Mouse (Mus musculus) cerebellum, postnatal 25 days (tissue): ENCODE measurements around the gene Amph.
A peak's percentile ranks its signal among the peaks of the same experiment; 100 is the strongest.

ENCODE experiments used
- DNase-seq, 2 experiments: peaks; one replicate each; pipeline ENCODE4 v3.0.0; 2021; ENCODE audit warnings: mixed read lengths in 2 of 2

The Amph gene

DNA sequence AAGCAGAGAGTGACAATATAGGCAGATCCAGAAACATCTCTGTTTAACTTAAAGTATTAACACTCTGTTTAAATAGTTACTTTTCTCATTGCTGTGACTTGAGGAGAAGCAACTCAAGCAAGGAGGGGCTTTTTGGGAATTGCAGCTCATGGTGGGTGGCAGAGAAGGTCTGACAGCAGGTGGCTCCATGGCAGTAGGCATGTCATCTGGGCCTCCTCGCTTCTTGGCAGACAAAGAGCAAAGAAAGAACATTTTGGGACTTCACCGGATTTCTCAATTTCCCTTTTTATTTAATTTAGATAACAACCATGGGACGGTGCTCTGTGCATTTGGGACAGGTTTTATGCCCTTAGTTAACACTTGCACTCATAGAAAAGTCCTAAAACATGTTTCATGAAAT, 195.8 kb downstream of the Amph start:
- no peak for DNase-seq

GRCm38 (mm10) chr13:19147468-19147867, 199.5 kb downstream of the Amph start:
- no peak for DNase-seq

GRCm38 (mm10) chr13:19149574-19149973, 201.6 kb downstream of the Amph start:
- no peak for DNase-seq

DNA sequence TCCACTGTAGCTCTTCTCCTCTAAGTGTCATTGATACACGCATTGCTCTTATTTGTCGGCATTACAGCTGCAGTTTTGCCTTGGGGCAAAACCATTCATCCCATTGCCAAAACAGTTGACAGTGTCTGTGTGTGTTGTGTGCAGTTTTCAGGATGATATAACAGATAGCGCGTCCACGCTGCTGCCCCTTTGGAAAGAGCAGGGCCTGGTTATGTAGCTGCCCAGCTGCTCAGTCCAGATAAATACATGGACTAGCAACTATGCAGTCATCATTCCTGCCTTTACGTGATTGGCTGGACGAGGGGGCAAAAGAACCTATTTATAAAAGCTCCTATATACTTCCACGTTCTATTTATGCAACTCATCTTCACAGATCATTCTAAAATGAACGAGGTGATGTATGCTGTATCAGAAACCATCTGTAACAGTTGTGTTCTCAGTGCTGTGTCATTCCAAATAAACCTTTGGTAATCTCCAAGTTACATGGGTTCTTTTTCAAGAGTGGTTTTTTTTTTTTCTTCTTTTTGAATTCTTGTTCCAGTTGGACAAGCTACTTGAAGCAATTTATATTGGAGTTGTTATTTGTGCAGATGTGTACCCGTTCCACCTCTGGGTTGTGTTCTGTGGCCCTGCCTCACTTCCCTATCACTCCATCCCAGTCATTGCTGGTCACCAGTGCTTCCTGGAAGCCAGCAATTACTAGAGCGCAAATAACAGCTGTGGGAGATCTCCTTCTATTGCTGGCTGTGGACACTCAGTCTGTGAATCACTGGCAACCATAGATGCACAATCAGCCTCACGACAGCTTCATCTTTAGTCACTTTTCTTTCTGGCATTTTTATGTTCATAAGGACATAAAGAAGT, 202.7 kb downstream of the Amph start:
- no peak for DNase-seq

GRCm38 (mm10) chr13:19152126-19152525, 204.1 kb downstream of the Amph start:
- no peak for DNase-seq

- DNase-seq, result peak; percentile 62 to 78
These were observed 210.5 kb downstream of the Amph start for GRCm38 (mm10) chr13:19158484-19158883.

DNA sequence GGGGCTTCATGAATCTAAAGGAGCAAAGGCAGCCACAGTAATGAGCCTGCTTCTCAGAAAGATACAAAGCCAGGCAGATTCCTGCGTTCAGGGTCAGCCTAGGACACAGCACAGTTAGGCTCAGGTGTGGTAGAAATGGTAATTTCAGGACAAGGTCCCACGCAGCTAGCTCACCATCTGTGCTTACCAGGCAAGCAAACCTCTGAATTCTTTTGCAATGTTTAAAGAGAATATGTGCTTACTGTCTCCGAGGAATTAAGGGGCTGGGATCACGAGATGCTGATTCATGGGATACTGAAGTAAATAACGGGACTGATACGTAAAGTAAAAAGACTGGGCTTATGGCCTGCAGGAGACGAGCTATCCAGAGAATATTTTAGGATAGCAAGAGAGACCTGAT, 212.6 kb downstream of the Amph start:
- peak; percentile 25 to 27 for DNase-seq

DNA sequence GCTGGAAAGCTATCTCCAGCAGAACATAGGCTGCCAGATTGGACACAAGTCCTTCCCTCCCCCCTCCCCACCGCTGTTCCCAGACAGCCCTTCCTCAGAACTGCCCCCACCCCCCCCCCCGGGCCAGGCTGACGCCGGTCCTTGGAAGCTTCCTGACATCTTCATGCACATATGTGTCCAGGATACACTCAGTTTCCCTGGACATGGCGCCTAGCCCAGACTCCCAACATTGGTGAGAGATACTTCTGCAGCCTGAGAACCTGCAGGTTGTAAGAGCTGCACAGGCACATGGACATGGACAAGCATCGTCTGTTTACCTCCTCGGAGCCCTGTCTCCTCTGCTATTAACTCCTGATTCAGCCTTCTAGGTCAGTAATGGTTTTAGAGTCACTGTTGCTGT, 213.1 kb downstream of the Amph start:
- DNase-seq, result peak in 1 of 2 experiments; percentile 45

DNA sequence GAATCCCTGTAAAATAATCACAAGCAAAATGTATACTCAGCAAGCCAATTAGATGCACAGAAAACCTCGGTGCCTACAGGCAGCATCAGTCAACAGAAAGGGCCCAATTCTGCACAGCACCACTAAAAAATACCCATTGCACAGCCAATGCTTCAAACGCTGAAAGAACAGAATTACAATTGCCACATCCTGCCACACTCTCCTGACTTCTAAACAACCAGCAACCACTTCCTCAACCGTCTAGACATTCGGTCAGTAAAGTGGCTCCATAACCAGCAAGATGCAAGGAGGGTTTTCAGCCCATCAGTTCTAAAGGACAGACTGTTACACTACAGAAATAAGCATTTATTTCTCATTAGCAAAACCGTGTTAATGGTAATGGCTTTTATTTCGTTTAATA, 214.1 kb downstream of the Amph start:
- DNase-seq, result no peak

GRCm38 (mm10) chr13:19177662-19178259, 229.8 kb downstream of the Amph start:
- DNase-seq, result peak; percentile 44 to 61

DNA sequence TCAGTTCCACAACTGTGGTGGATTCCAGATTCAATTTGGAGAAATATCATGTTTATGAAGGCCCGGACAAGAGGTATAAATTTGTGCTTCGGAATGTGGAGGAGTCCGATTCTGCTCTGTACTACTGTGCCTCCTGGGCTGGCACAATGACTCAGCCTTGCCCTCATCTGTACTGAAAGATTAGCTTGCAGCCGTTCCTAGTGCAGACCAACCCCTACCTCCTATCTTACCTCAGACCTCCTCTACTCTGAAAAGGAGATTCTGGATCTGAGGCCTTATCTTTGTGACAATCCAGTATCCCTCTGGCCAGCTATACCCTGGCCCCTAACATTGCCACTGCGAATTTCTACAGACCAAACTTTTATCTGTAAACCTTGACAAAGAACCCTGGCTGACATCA, 230.3 kb downstream of the Amph start:
- no peak for DNase-seq

DNA sequence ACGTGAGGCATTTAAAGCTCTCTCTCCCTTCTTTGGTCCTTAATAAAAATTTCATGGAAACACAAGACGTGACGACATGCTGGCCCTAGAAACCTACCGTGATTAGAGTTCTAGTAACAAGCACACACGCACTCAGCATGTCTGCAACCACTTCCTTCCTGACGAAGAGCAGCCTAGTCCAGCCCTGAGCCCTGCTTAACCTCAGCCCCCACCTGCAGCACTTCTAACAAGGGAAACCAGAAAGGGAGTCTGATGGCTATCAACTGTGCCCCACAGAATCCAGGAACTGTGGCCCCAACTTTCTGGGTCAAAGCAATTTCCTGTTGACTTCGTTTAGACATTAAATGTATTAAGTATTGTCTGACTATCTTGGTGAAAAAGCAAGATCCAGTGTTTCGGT, 234.3 kb downstream of the Amph start:
- no peak for DNase-seq

GRCm38 (mm10) chr13:19190052-19190451, 242.0 kb downstream of the Amph start:
- DNase-seq, result no peak

GRCm38 (mm10) chr13:19194803-19195202, 246.8 kb downstream of the Amph start:
- no peak for DNase-seq

DNA sequence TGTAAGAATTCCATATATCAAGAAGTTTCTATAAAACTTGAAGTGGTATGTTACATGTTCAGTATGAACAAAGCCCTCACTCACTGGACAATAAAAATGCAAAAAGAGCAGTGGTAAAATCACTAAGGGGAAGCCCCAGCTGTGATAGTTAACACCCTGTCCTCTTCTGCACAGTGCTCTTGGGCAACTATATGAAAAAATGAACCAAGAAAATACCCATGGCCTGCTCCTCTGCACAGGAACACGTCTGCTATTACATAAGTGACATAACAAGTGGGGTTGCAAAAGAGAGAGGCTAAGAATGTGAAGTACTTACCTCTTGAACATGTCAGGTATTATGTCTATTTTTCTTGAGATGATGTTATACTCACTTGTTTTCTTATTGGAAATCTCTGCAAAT, 247.5 kb downstream of the Amph start:
- no peak for DNase-seq
